Mouse (Mus musculus): ENCODE results near the gene Zfp429. TPM values are rescaled to one million over a fixed set of nuclear protein-coding genes. Genes with fewer than 3 reads are reported as not detected.

Zfp429 gene
- 2.3 and 4.4 TPM in 2 replicates for polyA plus RNA-seq (2012; rRNA removed; ENCODE audit: low replicate concordance)

DNA sequence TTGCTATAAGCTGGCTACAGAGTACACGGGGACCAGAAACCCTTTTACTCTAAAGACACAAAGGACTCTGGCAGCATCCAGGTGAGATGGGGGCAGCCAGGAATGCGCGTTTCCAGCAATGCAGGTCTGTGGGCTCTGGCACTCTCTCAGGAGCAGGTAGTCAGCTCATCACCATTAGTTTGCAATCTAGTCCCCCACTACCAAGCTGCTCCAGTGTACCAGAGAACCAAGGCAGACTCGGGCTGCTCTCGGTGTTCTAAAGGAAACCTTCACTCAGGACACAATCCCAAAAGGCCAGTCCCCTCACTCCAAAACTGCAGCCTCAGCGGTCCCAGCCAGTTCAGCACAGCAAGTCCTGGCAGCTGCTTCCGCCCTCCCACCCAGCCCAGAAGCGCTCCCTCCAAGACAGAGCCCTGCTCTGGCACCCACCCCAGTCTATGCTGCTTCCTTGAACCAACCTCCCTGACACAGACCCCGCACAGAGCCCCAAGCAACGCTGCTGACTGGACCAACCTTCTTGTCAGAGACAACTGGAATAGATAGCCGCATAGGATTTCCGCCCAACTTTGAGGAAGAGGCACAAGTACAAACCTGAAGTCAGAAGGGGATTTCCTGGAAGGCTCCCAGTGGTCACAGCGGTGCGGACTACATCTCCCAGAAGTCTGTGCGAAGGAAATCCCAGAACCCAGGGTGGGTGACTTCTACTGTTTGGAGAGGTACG, at the start of gene Zfp429:
Gene Zfp429 (minus strand): TSS at position 637 of the 721 bp plus-strand sequence.

GRCm38 (mm10) chr13:67421207-67421857, 21.7 kb upstream of the Zfp429 start, which contains the start of gene Zfp459:
Zfp459 (minus strand) TSS chr13:67421418.

GRCm38 (mm10) chr13:67375050-67375911, 24.3 kb downstream of the Zfp429 start, which contains the start of the genes Gm28041 and Zfp456:
Gm28041 (minus strand) TSS chr13:67375733.
Zfp456 (minus strand) TSS chr13:67375810.

GRCm38 (mm10) chr13:67360131-67360744, 39.4 kb downstream of the Zfp429 start, which contains the start of the genes Gm28044 and Zfp953:
Gm28044 (minus strand) TSS chr13:67360536.
Zfp953 (minus strand) TSS chr13:67360605.

Other genes with a start within 250 kb of the Zfp429 start
- gene Rsl1, start 226.6 kb downstream of the Zfp429 start, polyA plus RNA-seq (2012; rRNA removed; ENCODE audit: low replicate concordance) = 2.2 and 5.0 TPM in 2 replicates
- gene Zfp455, start 205.3 kb downstream of the Zfp429 start, polyA plus RNA-seq (2012; rRNA removed; ENCODE audit: low replicate concordance) = 0.16 and 0.57 TPM in 2 replicates
- gene Zfp458, start 121.4 kb downstream of the Zfp429 start, polyA plus RNA-seq (2012; rRNA removed; ENCODE audit: low replicate concordance) = 0.30 and 0.60 TPM in 2 replicates
- gene Zfp457, start 93.3 kb downstream of the Zfp429 start, polyA plus RNA-seq (2012; rRNA removed; ENCODE audit: low replicate concordance) = 1.1 and 2.2 TPM in 2 replicates
- 0.55 and 1.7 TPM in 2 replicates for gene Zfp595, start 67.2 kb downstream of the Zfp429 start, polyA plus RNA-seq (2012; rRNA removed; ENCODE audit: low replicate concordance)
- 0.34 TPM in 1 of 2 replicates, not detected in the other for gene Gm28044, start 39.3 kb downstream of the Zfp429 start, polyA plus RNA-seq (2012; rRNA removed; ENCODE audit: low replicate concordance)
- 0.16 and 0.50 TPM in 2 replicates for gene Zfp953, start 39.2 kb downstream of the Zfp429 start, polyA plus RNA-seq (2012; rRNA removed; ENCODE audit: low replicate concordance)
- gene Gm28041, start 24.1 kb downstream of the Zfp429 start, polyA plus RNA-seq (2012; rRNA removed; ENCODE audit: low replicate concordance) = 0.24 TPM in 1 of 2 replicates, not detected in the other
- gene Zfp456, start 24.0 kb downstream of the Zfp429 start, polyA plus RNA-seq (2012; rRNA removed; ENCODE audit: low replicate concordance) = 0.18 and 0.37 TPM in 2 replicates
- gene Zfp459, start 21.6 kb upstream of the Zfp429 start, polyA plus RNA-seq (2012; rRNA removed; ENCODE audit: low replicate concordance) = 0.24 and 0.75 TPM in 2 replicates
- gene Zfp874a, start 51.8 kb upstream of the Zfp429 start, polyA plus RNA-seq (2012; rRNA removed; ENCODE audit: low replicate concordance) = 0.55 and 4.1 TPM in 2 replicates
- gene Zfp874b, start 84.4 kb upstream of the Zfp429 start, polyA plus RNA-seq (2012; rRNA removed; ENCODE audit: low replicate concordance) = 2.1 and 5.1 TPM in 2 replicates
- gene Zfp58, start 100.7 kb upstream of the Zfp429 start, polyA plus RNA-seq (2012; rRNA removed; ENCODE audit: low replicate concordance) = 0.27 and 1.2 TPM in 2 replicates
- not detected in 2 replicates for gene Gm26965, start 126.3 kb upstream of the Zfp429 start, polyA plus RNA-seq (2012; rRNA removed; ENCODE audit: low replicate concordance)
- 18.0 and 34.5 TPM in 2 replicates for gene Zfp87, start 126.4 kb upstream of the Zfp429 start, polyA plus RNA-seq (2012; rRNA removed; ENCODE audit: low replicate concordance)
- 1.9 and 2.3 TPM in 2 replicates for gene Zfp748, start 154.0 kb upstream of the Zfp429 start, polyA plus RNA-seq (2012; rRNA removed; ENCODE audit: low replicate concordance)
- gene Zfp729b, start 209.9 kb upstream of the Zfp429 start, polyA plus RNA-seq (2012; rRNA removed; ENCODE audit: low replicate concordance) = 0.22 and 0.85 TPM in 2 replicates
- gene Gm49345, start 237.9 kb upstream of the Zfp429 start, polyA plus RNA-seq (2012; rRNA removed; ENCODE audit: low replicate concordance) = 0.17 TPM in 1 of 2 replicates, not detected in the other
- gene Zfp729a, start 238.0 kb upstream of the Zfp429 start, polyA plus RNA-seq (2012; rRNA removed; ENCODE audit: low replicate concordance) = 0.39 and 1.6 TPM in 2 replicates

Data from mammary gland, adult 2 months (tissue).